Mouse (Mus musculus): ENCODE data around the gene Diexf. TPM values are rescaled to one million over a fixed set of nuclear protein-coding genes. Genes with fewer than 3 reads are reported as not detected.

Diexf gene
- polyA plus RNA-seq, 1 experiment, result 14.3 TPM

DNA sequence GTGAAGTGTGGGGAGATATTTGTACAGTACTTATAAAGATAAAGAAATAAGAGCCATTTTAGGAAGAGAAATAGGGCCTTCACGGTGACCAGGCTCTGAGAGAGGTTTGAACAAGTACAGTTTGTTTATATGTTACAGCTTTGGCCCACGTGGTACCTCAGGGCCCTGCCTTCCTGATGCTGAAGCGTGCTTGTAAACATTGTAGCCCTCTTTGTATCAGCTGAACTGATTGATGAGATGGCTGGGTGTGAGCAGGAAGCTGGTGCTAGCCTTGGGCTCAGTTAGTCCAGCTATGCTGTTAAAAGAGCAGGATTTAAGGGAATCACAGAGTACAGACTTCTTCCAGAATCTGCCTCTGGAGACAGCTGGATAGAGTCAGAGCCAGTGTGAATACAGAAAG lies 29.1 kb upstream of the Diexf start:
- H3K4me3 ChIP-seq (ENCODE audit: insufficient read depth, low read length), result no peak overlapping the region
- H3K4me1 ChIP-seq (ENCODE audit: control insufficient read depth, insufficient read depth, low read length), result peaks cover 23% of the 10 kb centered on the region
- TF ChIP-seq POLR2A (IDR thresholded peaks at IDR 0.05; ENCODE audit: borderline replicate concordance, low read depth, low read length) (no peak), CTCF (IDR thresholded peaks at IDR 0.05; ENCODE audit: low read depth, low read length) (no peak)
- H3K27ac ChIP-seq (ENCODE audit: insufficient read depth, low read depth, low read length), result no peak overlapping the region

DNA sequence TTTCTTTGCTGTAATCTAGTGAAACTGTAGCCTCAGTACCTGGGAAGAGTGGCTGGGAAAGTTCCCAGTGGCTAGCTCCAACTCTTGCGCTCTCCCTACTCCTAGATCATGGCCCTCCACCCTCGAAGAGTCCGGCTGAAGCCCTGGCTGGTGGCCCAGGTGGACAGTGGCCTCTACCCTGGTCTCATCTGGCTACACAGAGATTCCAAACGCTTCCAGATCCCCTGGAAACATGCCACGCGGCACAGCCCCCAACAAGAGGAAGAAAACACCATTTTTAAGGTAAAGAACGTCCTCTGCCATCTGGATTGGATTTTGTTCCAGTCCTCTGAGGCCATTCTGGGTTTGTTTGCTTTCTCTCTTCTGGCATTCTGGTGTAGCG lies 27.0 kb upstream of the Diexf start:
- no peak for TF ChIP-seq CTCF (IDR thresholded peaks at IDR 0.05; ENCODE audit: low read depth, low read length)
- no peak for TF ChIP-seq POLR2A (IDR thresholded peaks at IDR 0.05; ENCODE audit: borderline replicate concordance, low read depth, low read length)
- no peak overlapping the region for H3K4me3 ChIP-seq (ENCODE audit: insufficient read depth, low read length)
- H3K27ac ChIP-seq (ENCODE audit: insufficient read depth, low read depth, low read length), result no peak overlapping the region

DNA sequence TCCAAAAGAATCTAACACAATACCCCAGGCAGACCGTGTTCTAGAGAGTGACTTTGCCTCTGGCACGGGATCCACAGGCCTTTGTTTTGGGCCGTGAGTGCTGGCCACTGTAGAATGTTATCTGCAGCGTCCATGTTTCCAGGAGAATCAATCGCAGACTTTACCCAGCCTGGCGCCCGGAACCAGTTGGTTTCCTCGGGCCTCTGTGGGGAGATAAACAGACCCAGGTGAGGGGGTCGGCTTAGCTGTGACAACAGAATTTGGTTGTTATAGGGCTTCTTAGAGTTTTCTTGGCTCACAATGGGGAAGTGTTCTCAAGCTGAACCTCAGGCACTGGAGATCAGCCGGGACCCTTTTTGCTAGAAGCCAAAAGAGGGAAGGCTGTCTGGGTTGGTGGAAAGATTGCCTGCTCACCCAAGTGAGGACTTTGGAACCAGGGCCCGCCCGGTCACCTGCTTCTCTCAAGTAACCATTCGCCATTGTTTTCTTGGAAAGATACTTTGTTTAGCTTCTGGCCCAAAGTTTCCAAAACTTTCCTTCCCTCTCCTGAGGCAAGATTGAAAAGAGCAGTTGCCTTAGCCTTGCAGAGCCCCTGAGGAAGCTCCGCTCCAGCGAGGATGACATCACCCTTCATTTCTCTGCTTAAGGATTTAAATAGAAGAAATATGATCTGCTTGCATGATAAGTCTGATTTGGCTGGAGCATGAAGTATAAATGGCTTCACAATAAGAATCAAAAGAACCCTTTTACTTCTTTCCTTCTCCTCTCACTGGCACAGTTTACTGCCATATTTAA lies 26.4 kb upstream of the Diexf start:
- Histone ChIP-seq H3K27ac (ENCODE audit: insufficient read depth, low read depth, low read length) (no peak overlapping the region), H3K4me3 (ENCODE audit: insufficient read depth, low read length) (no peak overlapping the region), H3K4me1 (ENCODE audit: control insufficient read depth, insufficient read depth, low read length) (peaks cover 23% of the 10 kb centered on the region)

More for the DNA sequence above, 27.0 kb upstream of the Diexf start:
- H3K4me1 ChIP-seq (ENCODE audit: control insufficient read depth, insufficient read depth, low read length), result peaks cover 23% of the 10 kb centered on the region

DNA sequence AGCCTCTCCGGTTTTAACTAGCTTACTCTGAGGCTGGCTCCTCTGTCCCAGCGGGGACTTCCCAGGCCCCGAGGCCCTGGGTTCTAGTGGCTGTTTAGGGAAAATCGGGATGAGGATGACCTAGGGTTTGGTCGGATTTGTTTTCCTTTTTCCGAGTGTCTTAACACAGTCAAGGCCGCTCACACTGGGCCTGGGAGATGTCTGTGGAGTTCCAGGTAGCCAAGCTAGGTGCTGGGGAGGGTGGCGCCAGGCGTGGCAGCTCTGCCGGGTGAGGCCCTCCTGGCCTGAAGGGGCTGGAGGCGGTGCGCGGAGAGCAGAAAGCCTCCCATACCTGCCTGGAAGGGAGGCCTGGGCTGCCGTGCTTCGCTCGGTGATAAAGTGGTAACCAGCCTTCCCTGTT lies 23.5 kb upstream of the Diexf start:
- Histone ChIP-seq H3K27ac (ENCODE audit: insufficient read depth, low read depth, low read length) (no peak overlapping the region), H3K4me3 (ENCODE audit: insufficient read depth, low read length) (no peak overlapping the region), H3K4me1 (ENCODE audit: control insufficient read depth, insufficient read depth, low read length) (peaks cover 10% of the 10 kb centered on the region)
- TF ChIP-seq POLR2A (IDR thresholded peaks at IDR 0.05; ENCODE audit: borderline replicate concordance, low read depth, low read length) (no peak), CTCF (IDR thresholded peaks at IDR 0.05; ENCODE audit: low read depth, low read length) (no peak)

More for the DNA sequence above, 26.4 kb upstream of the Diexf start:
- TF ChIP-seq POLR2A (IDR thresholded peaks at IDR 0.05; ENCODE audit: borderline replicate concordance, low read depth, low read length), result no peak
- TF ChIP-seq CTCF (IDR thresholded peaks at IDR 0.05; ENCODE audit: low read depth, low read length), result no peak

DNA sequence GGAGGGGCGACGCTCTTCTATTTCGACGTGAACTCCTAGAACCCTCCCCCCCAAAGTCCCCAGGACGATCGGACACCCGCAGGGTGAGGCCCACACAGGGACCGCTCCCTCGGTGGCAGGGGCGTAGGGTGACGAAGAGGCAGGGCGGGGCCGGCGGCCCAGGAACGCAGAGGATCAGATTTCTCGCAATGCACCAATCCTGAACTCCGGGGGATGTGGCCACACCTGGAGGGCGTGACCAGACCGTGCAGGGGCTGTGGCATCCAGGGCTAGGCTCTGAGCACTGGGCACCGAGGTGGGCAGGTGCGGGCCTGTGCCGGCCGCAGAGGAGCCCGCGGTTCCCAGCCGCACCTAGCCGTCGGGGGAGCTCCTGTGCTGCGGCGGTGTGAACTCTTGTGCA lies 22.8 kb upstream of the Diexf start, which contains the start of gene Irf6:
Gene Irf6 (plus strand): TSS at position 240 of the 400 bp plus-strand sequence.
- H3K27ac ChIP-seq (ENCODE audit: insufficient read depth, low read depth, low read length), result no peak within 1 kb of the TSS
- H3K4me3 ChIP-seq (ENCODE audit: insufficient read depth, low read length), result no peak within 1 kb of the TSS
- TF ChIP-seq POLR2A (IDR thresholded peaks at IDR 0.05; ENCODE audit: borderline replicate concordance, low read depth, low read length), result no peak
- H3K4me1 ChIP-seq (ENCODE audit: control insufficient read depth, insufficient read depth, low read length), result peaks cover 10% of the 10 kb centered on the region

DNA sequence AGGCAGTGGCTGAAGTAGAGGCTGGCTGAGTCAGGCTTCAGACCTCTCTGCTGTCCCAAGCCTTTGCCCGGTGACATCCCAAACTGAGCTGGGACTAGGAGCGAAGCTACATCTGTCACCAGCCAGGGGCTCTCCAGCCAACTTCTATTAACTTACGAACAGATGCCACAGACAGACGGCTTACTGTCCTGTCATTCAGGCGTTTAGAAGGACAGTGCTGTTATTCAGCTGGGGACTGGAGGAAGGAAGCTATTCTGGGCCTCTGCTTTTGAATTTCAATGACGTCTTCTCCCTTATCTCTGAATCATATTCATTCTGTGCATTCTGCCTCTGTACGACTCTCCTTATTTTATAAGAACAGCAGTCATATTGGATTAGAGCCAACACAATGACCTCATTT lies 21.1 kb upstream of the Diexf start:
- peaks cover 5% of the 10 kb centered on the region; the same call in 1 of the 2 replicates for H3K4me1 ChIP-seq (ENCODE audit: control insufficient read depth, insufficient read depth, low read length)
- no peak for TF ChIP-seq CTCF (IDR thresholded peaks at IDR 0.05; ENCODE audit: low read depth, low read length)
- H3K27ac ChIP-seq (ENCODE audit: insufficient read depth, low read depth, low read length), result no peak overlapping the region
- no peak overlapping the region for H3K4me3 ChIP-seq (ENCODE audit: insufficient read depth, low read length)

DNA sequence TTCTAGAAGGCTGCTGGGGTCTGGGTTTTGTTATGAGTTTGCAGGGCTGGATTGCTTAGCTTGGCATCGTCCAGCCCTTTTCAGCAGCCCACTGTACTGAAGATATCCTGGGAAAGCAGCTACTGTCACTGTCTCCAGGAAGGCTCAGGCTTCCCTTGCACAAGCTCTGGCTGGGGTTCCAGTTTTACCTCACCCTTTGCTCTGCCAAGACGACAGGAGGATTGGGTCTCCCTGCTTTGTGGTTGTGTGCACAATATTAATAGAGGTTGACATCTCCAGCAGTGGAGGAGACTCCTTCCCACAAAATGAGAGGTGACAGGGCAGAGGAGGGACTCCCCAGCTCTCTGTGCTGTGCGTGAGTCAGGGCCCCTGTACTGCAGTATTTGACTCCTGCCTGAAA lies 19.2 kb upstream of the Diexf start:
- Histone ChIP-seq H3K4me1 (ENCODE audit: control insufficient read depth, insufficient read depth, low read length) (peaks cover 11% of the 10 kb centered on the region), H3K27ac (ENCODE audit: insufficient read depth, low read depth, low read length) (no peak overlapping the region), H3K4me3 (ENCODE audit: insufficient read depth, low read length) (no peak overlapping the region)
- TF ChIP-seq POLR2A (IDR thresholded peaks at IDR 0.05; ENCODE audit: borderline replicate concordance, low read depth, low read length), result no peak
- TF ChIP-seq CTCF (IDR thresholded peaks at IDR 0.05; ENCODE audit: low read depth, low read length), result no peak

DNA sequence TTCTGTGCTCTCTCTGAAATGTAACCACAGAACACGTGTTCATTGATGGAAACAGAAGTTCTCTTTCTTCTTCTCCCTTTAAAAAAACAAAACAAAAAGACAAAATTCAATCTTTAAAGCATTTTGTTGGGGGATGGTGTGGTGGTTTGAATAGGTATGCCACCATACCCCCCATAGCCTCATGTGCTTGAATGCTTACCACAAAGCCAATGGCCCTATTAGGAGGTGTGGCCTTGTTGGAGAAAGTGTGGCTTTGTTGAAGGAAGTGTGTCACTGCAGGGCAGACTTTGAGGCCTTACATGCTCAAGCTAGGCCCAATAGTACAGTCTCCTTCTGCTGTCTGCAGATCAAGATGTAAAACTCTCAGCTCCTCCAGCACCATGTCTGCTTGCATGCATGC lies 16.3 kb upstream of the Diexf start:
- peaks cover 11% of the 10 kb centered on the region for H3K4me1 ChIP-seq (ENCODE audit: control insufficient read depth, insufficient read depth, low read length)
- TF ChIP-seq CTCF (IDR thresholded peaks at IDR 0.05; ENCODE audit: low read depth, low read length), result no peak
- TF ChIP-seq POLR2A (IDR thresholded peaks at IDR 0.05; ENCODE audit: borderline replicate concordance, low read depth, low read length), result no peak
- no peak overlapping the region for H3K27ac ChIP-seq (ENCODE audit: insufficient read depth, low read depth, low read length)
- H3K4me3 ChIP-seq (ENCODE audit: insufficient read depth, low read length), result no peak overlapping the region

DNA sequence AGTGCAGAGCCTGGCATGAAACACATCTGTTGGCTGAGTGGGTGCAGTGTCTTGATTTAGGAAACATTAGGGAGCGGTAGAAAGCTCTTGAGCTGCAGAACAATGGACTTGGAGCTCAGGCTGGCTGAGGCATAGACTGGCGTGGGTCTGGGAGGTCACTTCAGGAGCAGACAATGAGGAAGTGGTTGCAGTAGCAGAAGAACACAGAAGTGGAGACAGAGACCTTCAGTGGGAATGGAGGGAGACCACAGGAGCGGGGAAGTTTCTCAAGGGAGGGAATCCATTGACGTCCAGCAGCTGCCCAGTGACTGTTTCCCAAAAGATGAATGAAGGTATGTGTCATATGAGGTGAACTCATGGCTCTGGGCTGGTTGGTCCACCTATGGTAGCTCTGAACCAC lies 15.0 kb upstream of the Diexf start:
- no peak overlapping the region for H3K27ac ChIP-seq (ENCODE audit: insufficient read depth, low read depth, low read length)
- no peak overlapping the region for H3K4me3 ChIP-seq (ENCODE audit: insufficient read depth, low read length)
- H3K4me1 ChIP-seq (ENCODE audit: control insufficient read depth, insufficient read depth, low read length), result peaks cover 9% of the 10 kb centered on the region
- no peak for TF ChIP-seq POLR2A (IDR thresholded peaks at IDR 0.05; ENCODE audit: borderline replicate concordance, low read depth, low read length)
- no peak for TF ChIP-seq CTCF (IDR thresholded peaks at IDR 0.05; ENCODE audit: low read depth, low read length)

DNA sequence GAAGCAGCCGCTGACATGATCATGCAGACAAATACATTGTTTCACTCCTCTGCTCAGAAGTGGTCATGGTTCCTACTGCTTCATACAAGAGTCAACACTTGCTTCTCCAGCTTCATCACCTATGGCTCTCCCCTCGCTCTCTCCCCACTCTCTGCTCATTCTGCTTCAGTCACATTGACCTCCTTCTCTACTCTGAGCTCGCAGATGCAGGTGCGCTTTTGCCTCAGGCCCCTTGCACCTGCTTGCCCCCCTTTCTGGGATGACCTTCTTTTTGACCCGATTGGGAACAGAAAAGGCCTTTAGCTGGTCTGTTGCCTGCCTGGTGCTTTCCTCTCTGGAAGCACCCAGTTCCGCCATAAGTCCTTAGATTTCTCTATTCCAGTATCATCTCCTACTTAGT lies 14.4 kb upstream of the Diexf start:
- Histone ChIP-seq H3K27ac (ENCODE audit: insufficient read depth, low read depth, low read length) (no peak overlapping the region), H3K4me3 (ENCODE audit: insufficient read depth, low read length) (no peak overlapping the region), H3K4me1 (ENCODE audit: control insufficient read depth, insufficient read depth, low read length) (peaks cover 9% of the 10 kb centered on the region)
- no peak for TF ChIP-seq CTCF (IDR thresholded peaks at IDR 0.05; ENCODE audit: low read depth, low read length)
- no peak for TF ChIP-seq POLR2A (IDR thresholded peaks at IDR 0.05; ENCODE audit: borderline replicate concordance, low read depth, low read length)
